Mouse (Mus musculus) MEL (cell line): ENCODE measurements at regions not wholly inside any gene's neighbourhood (a gene's known extent, or its start where the extent isn't known, plus 50 kb on each side); places are given as distances from the start of the nearest gene placed in this dataset.

ENCODE experiments used
- BHLHE40 ChIP-seq: IDR thresholded peaks from 2 replicates; pipeline ENCODE4 v1.6.1; 2012; ENCODE audit warnings: low read depth, mild to moderate bottlenecking, inconsistent platforms, low read length, improper control_type of control experiment, borderline replicate concordance
- CHD2 ChIP-seq: IDR thresholded peaks from 2 replicates; pipeline ENCODE4 v1.6.1; 2011; ENCODE audit warnings: low read length, improper control_type of control experiment
- CTCF ChIP-seq, 3 experiments: IDR thresholded peaks in 2 of 3; conservative IDR thresholded peaks in 1 of 3; 2 replicates each; pipeline ENCODE4 v1.5.1; 2011 to 2012; ENCODE audit warnings: low read length in 3 of 3, low read depth in 2 of 3, mild to moderate bottlenecking in 2 of 3, improper control_type of control experiment in 1 of 3, inconsistent platforms in 1 of 3, mixed read lengths in 1 of 3, moderate library complexity in 1 of 3; ENCODE audit not compliant: control insufficient read depth in 1 of 3, insufficient read depth in 1 of 3, poor library complexity in 1 of 3, severe bottlenecking in 1 of 3
- HCFC1 ChIP-seq: IDR thresholded peaks from 2 replicates; pipeline ENCODE4 v1.6.1; 2012; ENCODE audit warnings: low read depth, mild to moderate bottlenecking, inconsistent platforms, low read length, improper control_type of control experiment, moderate library complexity
- MAFK ChIP-seq: IDR thresholded peaks from 2 replicates; pipeline ENCODE4 v1.6.1; 2011; ENCODE audit warnings: low read depth, mild to moderate bottlenecking, low read length, improper control_type of control experiment, borderline replicate concordance
- MAX ChIP-seq: IDR thresholded peaks from 2 replicates; pipeline ENCODE4 v1.6.1; 2011; ENCODE audit warnings: low read length, improper control_type of control experiment
- POLR2A ChIP-seq, 2 experiments: IDR thresholded peaks; 2 replicates each; pipeline ENCODE4 v1.6.1; 2011 to 2012; ENCODE audit warnings: low read length in 2 of 2, mild to moderate bottlenecking in 2 of 2, control low read depth in 1 of 2, improper control_type of control experiment in 1 of 2, low read depth in 1 of 2, moderate library complexity in 1 of 2; ENCODE audit not compliant: control insufficient read depth in 1 of 2, insufficient read depth in 1 of 2, poor library complexity in 1 of 2
- POLR2AphosphoS2 ChIP-seq: IDR thresholded peaks from 2 replicates; pipeline ENCODE4 v1.6.1; 2011; ENCODE audit warnings: low read length, improper control_type of control experiment
- SIN3A ChIP-seq: IDR thresholded peaks from 2 replicates; pipeline ENCODE4 v1.6.1; 2012; ENCODE audit warnings: low read length, improper control_type of control experiment, inconsistent platforms
- TBP ChIP-seq: IDR thresholded peaks from 2 replicates; pipeline ENCODE4 v1.8.0; 2011; ENCODE audit warnings: low read depth, low read length, improper control_type of control experiment
- USF1 ChIP-seq: IDR thresholded peaks from 2 replicates; pipeline ENCODE4 v1.6.1; 2014; ENCODE audit warnings: low read depth, mild to moderate bottlenecking, inconsistent platforms, low read length, improper control_type of control experiment, moderate library complexity
- USF2 ChIP-seq, 2 experiments: IDR thresholded peaks; 2 replicates each; pipeline ENCODE4 v1.6.1; 2011 to 2012; ENCODE audit warnings: improper control_type of control experiment in 2 of 2, low read length in 2 of 2, borderline replicate concordance in 1 of 2, inconsistent platforms in 1 of 2, low read depth in 1 of 2, mild to moderate bottlenecking in 1 of 2; ENCODE audit not compliant: insufficient read depth in 1 of 2
- ZKSCAN1 ChIP-seq: IDR thresholded peaks from 2 replicates; pipeline ENCODE4 v1.6.1; 2012; ENCODE audit warnings: low read depth, mild to moderate bottlenecking, inconsistent platforms, low read length, improper control_type of control experiment, moderate library complexity
- ZNF384 ChIP-seq: IDR thresholded peaks from 2 replicates; pipeline ENCODE4 v1.6.1; 2012; ENCODE audit warnings: low read depth, mild to moderate bottlenecking, inconsistent platforms, low read length, improper control_type of control experiment

DNA sequence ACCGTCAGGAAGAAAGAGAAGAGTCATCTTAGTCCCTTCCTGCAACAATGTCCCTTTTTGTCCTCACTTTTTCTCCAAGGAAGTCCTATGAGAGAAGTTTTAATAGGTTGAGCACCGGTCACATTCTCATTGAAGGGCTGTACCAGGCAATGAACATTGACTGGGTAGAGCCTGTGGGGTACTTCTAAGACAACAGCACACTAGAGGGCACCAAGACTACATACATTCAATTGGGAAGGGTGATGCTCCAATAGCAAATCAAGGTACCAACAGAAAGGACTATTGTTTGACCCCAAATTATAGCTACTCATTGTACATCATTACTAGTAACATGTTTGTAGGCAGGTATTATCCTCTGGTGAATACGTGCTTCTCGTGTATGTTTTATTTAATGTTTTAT, 84.3 kb downstream of the Gm12689 start:
- TF ChIP-seq CTCF (IDR thresholded peaks at IDR 0.05 in 2 of 3, conservative IDR thresholded peaks at IDR 0.05 in 1 of 3; ENCODE audit: control insufficient read depth in 1 of 3, insufficient read depth in 1 of 3, low read depth in 2 of 3, low read length in 3 of 3, poor library complexity in 1 of 3, severe bottlenecking in 1 of 3) (no peak), POLR2AphosphoS2 (no peak), HCFC1 (no peak), MAX (no peak), ZKSCAN1 (no peak), POLR2A (IDR thresholded peaks at IDR 0.05; ENCODE audit: control insufficient read depth in 1 of 2, insufficient read depth in 1 of 2, low read depth in 1 of 2, low read length in 2 of 2, poor library complexity in 1 of 2) (no peak), BHLHE40 (no peak), USF1 (no peak), SIN3A (no peak), USF2 (IDR thresholded peaks at IDR 0.05; ENCODE audit: borderline replicate concordance in 1 of 2, insufficient read depth in 1 of 2, low read depth in 1 of 2, low read length in 2 of 2) (no peak), MAFK (no peak), CHD2 (no peak), ZNF384 (no peak), TBP (no peak)
